Mouse (Mus musculus): ENCODE results near the gene A430005L14Rik. TPM values are rescaled to one million over a fixed set of nuclear protein-coding genes. Genes with fewer than 3 reads are reported as not detected.

A430005L14Rik gene
- total and polyA plus RNA-seq, 3 experiments: 26.8 to 48.9 (median 41.8) TPM

- peak overlapping the region; percentile 84 to 100 (median 98) for H3K4me3 ChIP-seq (replicated peaks in 1 of 3; ENCODE audit: low read depth in 2 of 3, low read length in 2 of 3, poor library complexity in 1 of 3)
- TF ChIP-seq USF1 (IDR thresholded peaks at IDR 0.05; ENCODE audit: low read depth, low read length) (no peak), E2F4 (IDR thresholded peaks at IDR 0.05; ENCODE audit: insufficient replicate concordance, low read depth, low read length) (no peak), MYC (IDR thresholded peaks at IDR 0.05; ENCODE audit: low read depth, low read length) (no peak), CTCF (conservative IDR thresholded peaks at IDR 0.05 in 1 of 2, IDR thresholded peaks at IDR 0.05 in 1 of 2; ENCODE audit: low read depth in 2 of 2, low read length in 2 of 2) (peak in 1 of 2 experiments; percentile 54; a peak in 2 of 4 replicates), ZNF384 (IDR thresholded peaks at IDR 0.05; ENCODE audit: low read depth, low read length) (no peak), TCF12 (IDR thresholded peaks at IDR 0.05; ENCODE audit: low read depth, low read length) (no peak), ETS1 (conservative IDR thresholded peaks at IDR 0.05; ENCODE audit: low read depth, low read length) (no peak), NRF1 (IDR thresholded peaks at IDR 0.05; ENCODE audit: low read depth, low read length) (no peak)
- H3K9ac ChIP-seq (ENCODE audit: insufficient read depth, low read depth): peak overlapping the region; percentile 80
- peak overlapping the region; percentile 13; the same call in 1 of the 2 replicates for H3K27ac ChIP-seq (ENCODE audit: insufficient read depth, low read depth)
- no peaks in the 10 kb centered on the region for H3K9me3 ChIP-seq (replicated peaks; ENCODE audit: low read length)
- no peaks in the 10 kb centered on the region for H3K27me3 ChIP-seq (replicated peaks)
- in situ Hi-C loops (cut with MboI; ENCODE audit: low pct_ligation_motif_present, low pct_unique_long_range_greater_than_20kb, low sequenced_read_pairs): no loop called here
- dilution Hi-C loops (cut with MboI; ENCODE audit: extremely low pct_ligation_motif_present, extremely low pct_unique_long_range_greater_than_20kb, low sequenced_read_pairs): no loop called here
- H3K79me2 ChIP-seq (replicated peaks; ENCODE audit: control insufficient read depth, extremely low read depth, insufficient read depth, poor library complexity, severe bottlenecking): peaks cover 39% of the 10 kb centered on the region
- H3K4me1 ChIP-seq (ENCODE audit: control insufficient read depth in 1 of 2, insufficient read depth in 2 of 2): peaks cover 11 to 28% of the 10 kb centered on the region in 2 experiments
- H3K36me3 ChIP-seq (replicated peaks in 1 of 2; ENCODE audit: control insufficient read depth in 1 of 2, insufficient read depth in 1 of 2, low read length in 1 of 2): peaks cover 37 to 51% of the 10 kb centered on the region in 2 experiments
- no peak for DNase-seq (ENCODE audit: extremely low read depth)
- H3K4me2 ChIP-seq (ENCODE audit: insufficient read depth, low read depth, poor library complexity, severe bottlenecking): peak overlapping the region; percentile 85
These were observed 54.0 kb downstream of the A430005L14Rik start for GRCm38 (mm10) chr4:154010907-154011645.

Other genes starting within 250 kb of the A430005L14Rik start
- 12.6 and 16.2 TPM in 2 replicates for gene Dffb, start 17.9 kb downstream of the A430005L14Rik start, total RNA-seq (2012; rRNA removed)
- 18.2 and 21.4 TPM in 2 replicates for gene Dffb, start 17.9 kb downstream of the A430005L14Rik start, total RNA-seq (2014; rRNA removed)
- gene Dffb, start 17.9 kb downstream of the A430005L14Rik start, polyA plus RNA-seq (2012; ENCODE audit: insufficient read length, low read depth): 10.7 and 11.9 TPM in 2 replicates
- gene Cep104, start 18.0 kb downstream of the A430005L14Rik start, total RNA-seq (2012; rRNA removed): 7.0 and 8.7 TPM in 2 replicates
- gene Cep104, start 18.0 kb downstream of the A430005L14Rik start, total RNA-seq (2014; rRNA removed): 4.1 and 4.6 TPM in 2 replicates
- gene Cep104, start 18.0 kb downstream of the A430005L14Rik start, polyA plus RNA-seq (2012; ENCODE audit: insufficient read length, low read depth): 10.6 and 10.9 TPM in 2 replicates
- 35.0 and 40.1 TPM in 2 replicates for gene Lrrc47, start 54.5 kb downstream of the A430005L14Rik start, total RNA-seq (2012; rRNA removed)
- 16.3 and 16.7 TPM in 2 replicates for gene Lrrc47, start 54.5 kb downstream of the A430005L14Rik start, total RNA-seq (2014; rRNA removed)
- 96.6 and 98.0 TPM in 2 replicates for gene Lrrc47, start 54.5 kb downstream of the A430005L14Rik start, polyA plus RNA-seq (2012; ENCODE audit: insufficient read length, low read depth)
- 1.7 and 2.3 TPM in 2 replicates for gene Smim1, start 69.0 kb downstream of the A430005L14Rik start, total RNA-seq (2012; rRNA removed)
- gene Smim1, start 69.0 kb downstream of the A430005L14Rik start, total RNA-seq (2014; rRNA removed): not detected in 2 replicates
- 0.15 and 0.16 TPM in 2 replicates for gene Smim1, start 69.0 kb downstream of the A430005L14Rik start, polyA plus RNA-seq (2012; ENCODE audit: insufficient read length, low read depth)
- gene Ccdc27, start 85.4 kb downstream of the A430005L14Rik start, total RNA-seq (2012; rRNA removed): not detected in 2 replicates
- not detected in 2 replicates for gene Ccdc27, start 85.4 kb downstream of the A430005L14Rik start, total RNA-seq (2014; rRNA removed)
- not detected in 2 replicates for gene Ccdc27, start 85.4 kb downstream of the A430005L14Rik start, polyA plus RNA-seq (2012; ENCODE audit: insufficient read length, low read depth)
- 27.7 and 34.3 TPM in 2 replicates for gene Trp73, start 183.0 kb downstream of the A430005L14Rik start, total RNA-seq (2012; rRNA removed)
- gene Trp73, start 183.0 kb downstream of the A430005L14Rik start, total RNA-seq (2014; rRNA removed): 12.5 and 14.0 TPM in 2 replicates
- gene Trp73, start 183.0 kb downstream of the A430005L14Rik start, polyA plus RNA-seq (2012; ENCODE audit: insufficient read length, low read depth): 19.0 and 30.0 TPM in 2 replicates
- 70.1 and 77.6 TPM in 2 replicates for gene Wrap73, start 185.1 kb downstream of the A430005L14Rik start, total RNA-seq (2012; rRNA removed)
- 42.4 and 49.3 TPM in 2 replicates for gene Wrap73, start 185.1 kb downstream of the A430005L14Rik start, total RNA-seq (2014; rRNA removed)
- gene Wrap73, start 185.1 kb downstream of the A430005L14Rik start, polyA plus RNA-seq (2012; ENCODE audit: insufficient read length, low read depth): 31.5 and 32.1 TPM in 2 replicates
- 47.5 and 48.6 TPM in 2 replicates for gene Tprgl, start 203.4 kb downstream of the A430005L14Rik start, total RNA-seq (2012; rRNA removed)
- 64.1 and 64.5 TPM in 2 replicates for gene Tprgl, start 203.4 kb downstream of the A430005L14Rik start, total RNA-seq (2014; rRNA removed)
- 62.5 and 67.8 TPM in 2 replicates for gene Tprgl, start 203.4 kb downstream of the A430005L14Rik start, polyA plus RNA-seq (2012; ENCODE audit: insufficient read length, low read depth)
- gene Megf6, start 213.5 kb downstream of the A430005L14Rik start, total RNA-seq (2012; rRNA removed): not detected in 2 replicates
- gene Megf6, start 213.5 kb downstream of the A430005L14Rik start, total RNA-seq (2014; rRNA removed): not detected in 2 replicates
- gene Megf6, start 213.5 kb downstream of the A430005L14Rik start, polyA plus RNA-seq (2012; ENCODE audit: insufficient read length, low read depth): not detected in 2 replicates

All from CH12.LX (cell line).